Mouse (Mus musculus): ENCODE measurements around the gene Cdh23. TPM values are rescaled to one million over a fixed set of nuclear protein-coding genes. Genes with fewer than 3 reads are reported as not detected.

Gene Cdh23
- total and polyA plus RNA-seq, 2 experiments from 2014 or later = 0.23 TPM

GRCm38 (mm10) chr10:60689396-60689795, 6.9 kb downstream of the Cdh23 start:
- DNase-seq (ENCODE audit: low spot score) (no peak), ATAC-seq (ENCODE audit: insufficient read depth, low read depth) (no peak)
- H3K36me3 ChIP-seq (replicated peaks; ENCODE audit: control insufficient read depth, insufficient read depth, low read length) = no peaks in the 10 kb centered on the region
- H3K9me3 ChIP-seq (replicated peaks; ENCODE audit: control insufficient read depth, low read length) = no peaks in the 10 kb centered on the region
- H3K4me1 ChIP-seq (ENCODE audit: control insufficient read depth, insufficient read depth) = peaks cover 8% of the 10 kb centered on the region; the same call in 1 of the 2 replicates
- no peak overlapping the region for H3K9ac ChIP-seq (replicated peaks; ENCODE audit: low read depth, low read length)
- TF ChIP-seq EP300 (IDR thresholded peaks at IDR 0.05; ENCODE audit: low read depth) = no peak
- H3K4me3 ChIP-seq (ENCODE audit: low read depth, low read length) = no peak overlapping the region
- no peak overlapping the region for H3K27ac ChIP-seq (ENCODE audit: low read depth)
- WGBS = 59% methylated on average over 4 of the region's 4 CpGs
- H3K27me3 ChIP-seq (ENCODE audit: control insufficient read depth, insufficient read depth, low read length) = peaks cover 56% of the 10 kb centered on the region
- no peak overlapping the region for H3K4me2 ChIP-seq (ENCODE audit: low read depth, low read length)

- WGBS = 0% methylated on average over 72 of the region's 76 CpGs
- H3K36me3 ChIP-seq (replicated peaks; ENCODE audit: control insufficient read depth, insufficient read depth, low read length) = no peaks in the 10 kb centered on the region
- peak overlapping the region; percentile 92 for H3K4me2 ChIP-seq (ENCODE audit: low read depth, low read length)
- H3K4me1 ChIP-seq (ENCODE audit: control insufficient read depth, insufficient read depth) = peaks cover 8% of the 10 kb centered on the region; the same call in 1 of the 2 replicates
- no peak overlapping the region for H3K27ac ChIP-seq (ENCODE audit: low read depth)
- peak overlapping the region; percentile 57 for H3K4me3 ChIP-seq (ENCODE audit: low read depth, low read length)
- H3K9ac ChIP-seq (replicated peaks; ENCODE audit: low read depth, low read length) = no peak overlapping the region
- H3K27me3 ChIP-seq (ENCODE audit: control insufficient read depth, insufficient read depth, low read length) = peaks cover 63% of the 10 kb centered on the region
- no peaks in the 10 kb centered on the region for H3K9me3 ChIP-seq (replicated peaks; ENCODE audit: control insufficient read depth, low read length)
- ATAC-seq (ENCODE audit: insufficient read depth, low read depth) (peak; percentile 61; the same call in 1 of the 2 replicates), DNase-seq (ENCODE audit: low spot score) (peak; percentile 24)
- TF ChIP-seq EP300 (IDR thresholded peaks at IDR 0.05; ENCODE audit: low read depth) (no peak), CTCF (IDR thresholded peaks at IDR 0.05; ENCODE audit: low read depth) (peak; percentile 58)
These were observed 9.1 kb downstream of the Cdh23 start for GRCm38 (mm10) chr10:60687011-60687776.

GRCm38 (mm10) chr10:60686641-60686975, 9.7 kb downstream of the Cdh23 start:
- Histone ChIP-seq H3K27ac (ENCODE audit: low read depth) (no peak overlapping the region), H3K9ac (replicated peaks; ENCODE audit: low read depth, low read length) (no peak overlapping the region), H3K27me3 (ENCODE audit: control insufficient read depth, insufficient read depth, low read length) (peaks cover 63% of the 10 kb centered on the region), H3K4me2 (ENCODE audit: low read depth, low read length) (peak overlapping the region; percentile 92), H3K9me3 (replicated peaks; ENCODE audit: control insufficient read depth, low read length) (no peaks in the 10 kb centered on the region), H3K36me3 (replicated peaks; ENCODE audit: control insufficient read depth, insufficient read depth, low read length) (no peaks in the 10 kb centered on the region), H3K4me3 (ENCODE audit: low read depth, low read length) (peak overlapping the region; percentile 57), H3K4me1 (ENCODE audit: control insufficient read depth, insufficient read depth) (peaks cover 8% of the 10 kb centered on the region; the same call in 1 of the 2 replicates)
- WGBS = 1% methylated on average over 36 of the region's 37 CpGs
- TF ChIP-seq CTCF (IDR thresholded peaks at IDR 0.05; ENCODE audit: low read depth) (no peak), EP300 (IDR thresholded peaks at IDR 0.05; ENCODE audit: low read depth) (no peak)
- DNase-seq (ENCODE audit: low spot score) (no peak), ATAC-seq (ENCODE audit: insufficient read depth, low read depth) (no peak)

- Histone ChIP-seq H3K4me2 (ENCODE audit: low read depth, low read length) (peak overlapping the region; percentile 92), H3K9me3 (replicated peaks; ENCODE audit: control insufficient read depth, low read length) (no peaks in the 10 kb centered on the region), H3K4me3 (ENCODE audit: low read depth, low read length) (peak overlapping the region; percentile 57), H3K27me3 (ENCODE audit: control insufficient read depth, insufficient read depth, low read length) (peaks cover 63% of the 10 kb centered on the region), H3K9ac (replicated peaks; ENCODE audit: low read depth, low read length) (no peak overlapping the region), H3K27ac (ENCODE audit: low read depth) (no peak overlapping the region), H3K36me3 (replicated peaks; ENCODE audit: control insufficient read depth, insufficient read depth, low read length) (no peaks in the 10 kb centered on the region), H3K4me1 (ENCODE audit: control insufficient read depth, insufficient read depth) (peaks cover 8% of the 10 kb centered on the region; the same call in 1 of the 2 replicates)
- WGBS = 6% methylated on average over 50 of the region's 50 CpGs
- no peak for TF ChIP-seq EP300 (IDR thresholded peaks at IDR 0.05; ENCODE audit: low read depth)
- TF ChIP-seq CTCF (IDR thresholded peaks at IDR 0.05; ENCODE audit: low read depth) = no peak
- ATAC-seq (ENCODE audit: insufficient read depth, low read depth) (no peak), DNase-seq (ENCODE audit: low spot score) (no peak)
These were observed 10.3 kb downstream of the Cdh23 start for GRCm38 (mm10) chr10:60685764-60686640.

GRCm38 (mm10) chr10:60678926-60679325, 17.4 kb downstream of the Cdh23 start:
- Histone ChIP-seq H3K9me3 (replicated peaks; ENCODE audit: control insufficient read depth, low read length) (no peaks in the 10 kb centered on the region), H3K4me2 (ENCODE audit: low read depth, low read length) (no peak overlapping the region), H3K9ac (replicated peaks; ENCODE audit: low read depth, low read length) (no peak overlapping the region), H3K27ac (ENCODE audit: low read depth) (no peak overlapping the region), H3K4me1 (ENCODE audit: control insufficient read depth, insufficient read depth) (no peaks in the 10 kb centered on the region), H3K4me3 (ENCODE audit: low read depth, low read length) (no peak overlapping the region), H3K36me3 (replicated peaks; ENCODE audit: control insufficient read depth, insufficient read depth, low read length) (no peaks in the 10 kb centered on the region), H3K27me3 (ENCODE audit: control insufficient read depth, insufficient read depth, low read length) (peaks cover 11% of the 10 kb centered on the region)
- TF ChIP-seq EP300 (IDR thresholded peaks at IDR 0.05; ENCODE audit: low read depth) (no peak), CTCF (IDR thresholded peaks at IDR 0.05; ENCODE audit: low read depth) (no peak)
- no peak for ATAC-seq (ENCODE audit: insufficient read depth, low read depth)
- WGBS = 66% methylated on average over 3 of the region's 3 CpGs
- no peak for DNase-seq (ENCODE audit: low spot score)

All from heart, postnatal 0 days (tissue).